Mouse (Mus musculus) testis, adult 2 months (tissue): ENCODE measurements around the gene Slc44a1. TPM values are rescaled to one million over a fixed set of nuclear protein-coding genes. Genes with fewer than 3 reads are reported as not detected.

ENCODE experiments used
- H3K27ac ChIP-seq: fragments of 200-500 bp; 2 replicates; pipeline ENCODE4 v1.5.1; 2012; ENCODE audit warnings: low read depth, low read length; ENCODE audit not compliant: control insufficient read depth, insufficient read depth
- H3K27me3 ChIP-seq: fragments of 200-500 bp; 2 replicates; pipeline ENCODE4 v1.6.1; 2012; ENCODE audit warnings: mild to moderate bottlenecking, low read length, moderate library complexity; ENCODE audit not compliant: control insufficient read depth, insufficient read depth
- H3K36me3 ChIP-seq: fragments of 200-500 bp; 2 replicates; pipeline ENCODE4 v1.6.1; 2012; ENCODE audit warnings: mild to moderate bottlenecking, low read length; ENCODE audit not compliant: control insufficient read depth, insufficient read depth
- H3K4me1 ChIP-seq: fragments of 200-500 bp; 2 replicates; pipeline ENCODE4 v1.6.1; 2012; ENCODE audit warnings: low read length; ENCODE audit not compliant: control insufficient read depth, insufficient read depth
- H3K4me3 ChIP-seq: fragments of 200-500 bp; 2 replicates; pipeline ENCODE4 v1.5.1; 2012; ENCODE audit warnings: low read depth, mild to moderate bottlenecking, low read length, moderate library complexity, mixed read lengths; ENCODE audit not compliant: control insufficient read depth
- CTCF ChIP-seq: fragments of 200-500 bp; IDR thresholded peaks from 2 replicates; pipeline ENCODE4 v1.5.1; 2012; ENCODE audit warnings: low read depth, mild to moderate bottlenecking, inconsistent platforms, low read length, moderate library complexity; ENCODE audit not compliant: control insufficient read depth, insufficient read depth, insufficient replicate concordance
- POLR2A ChIP-seq: fragments of 200-500 bp; IDR thresholded peaks from 2 replicates; pipeline ENCODE4 v1.6.1; 2012; ENCODE audit warnings: low read depth, mild to moderate bottlenecking, inconsistent platforms, low read length, moderate library complexity; ENCODE audit not compliant: control insufficient read depth
- polyA plus RNA-seq: library from polyadenylated mRNA; depleted of rRNA; stranded (reverse); fragments of >200 nt; gene quantifications from 2 replicates; pipeline ENCODE4 v1.2.3, GENCODE M21; 2012; rRNA removed

Slc44a1 gene
- polyA plus RNA-seq, result 3.1 and 3.3 TPM in 2 replicates

GRCm38 (mm10) chr4:53440010-53440815 is at the start of gene Slc44a1:
Gene Slc44a1, plus strand, starts transcription at chr4:53440413.
- Histone ChIP-seq H3K36me3 (no peaks in the 10 kb centered on the region), H3K4me1 (peaks cover 3% of the 10 kb centered on the region), H3K4me3 (peak within 1 kb of the TSS; percentile 91), H3K27me3 (0 out of 2 replicates have a peak, but pooled peaks cover 2% of the 10 kb centered on the region), H3K27ac (peak within 1 kb of the TSS; percentile 82)
- TF ChIP-seq CTCF (no peak), POLR2A (peak; percentile 52)

DNA sequence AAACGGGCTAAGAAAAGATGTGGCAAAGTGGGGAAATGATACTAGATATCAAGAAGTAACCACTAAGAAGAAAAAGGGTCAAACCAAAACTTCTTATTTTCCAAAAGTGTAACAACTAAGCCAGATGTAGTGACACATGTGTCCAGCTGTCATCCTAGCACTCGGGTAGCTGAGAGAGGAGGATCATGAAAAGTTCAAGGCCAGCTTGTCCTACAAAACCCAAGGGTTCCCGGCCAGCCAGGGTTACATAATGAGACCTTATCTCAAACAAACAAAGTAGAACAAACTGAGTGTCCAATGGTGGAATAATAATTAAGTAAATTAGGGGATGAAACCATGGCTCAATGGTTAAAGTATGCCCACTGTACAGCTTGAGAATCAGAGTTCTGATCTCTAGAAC is 45.2 kb upstream of the Slc44a1 start:
- Histone ChIP-seq H3K36me3 (no peaks in the 10 kb centered on the region), H3K27me3 (no peaks in the 10 kb centered on the region), H3K4me3 (no peak overlapping the region), H3K4me1 (peaks cover 7% of the 10 kb centered on the region), H3K27ac (no peak overlapping the region)
- no peak for TF ChIP-seq CTCF
- TF ChIP-seq POLR2A, result no peak

- Histone ChIP-seq H3K27ac (no peak overlapping the region), H3K36me3 (no peaks in the 10 kb centered on the region), H3K4me1 (peaks cover 7% of the 10 kb centered on the region), H3K27me3 (no peaks in the 10 kb centered on the region), H3K4me3 (no peak overlapping the region)
- TF ChIP-seq CTCF (no peak), POLR2A (no peak)
These were observed 43.5 kb upstream of the Slc44a1 start for GRCm38 (mm10) chr4:53396623-53397192.

DNA sequence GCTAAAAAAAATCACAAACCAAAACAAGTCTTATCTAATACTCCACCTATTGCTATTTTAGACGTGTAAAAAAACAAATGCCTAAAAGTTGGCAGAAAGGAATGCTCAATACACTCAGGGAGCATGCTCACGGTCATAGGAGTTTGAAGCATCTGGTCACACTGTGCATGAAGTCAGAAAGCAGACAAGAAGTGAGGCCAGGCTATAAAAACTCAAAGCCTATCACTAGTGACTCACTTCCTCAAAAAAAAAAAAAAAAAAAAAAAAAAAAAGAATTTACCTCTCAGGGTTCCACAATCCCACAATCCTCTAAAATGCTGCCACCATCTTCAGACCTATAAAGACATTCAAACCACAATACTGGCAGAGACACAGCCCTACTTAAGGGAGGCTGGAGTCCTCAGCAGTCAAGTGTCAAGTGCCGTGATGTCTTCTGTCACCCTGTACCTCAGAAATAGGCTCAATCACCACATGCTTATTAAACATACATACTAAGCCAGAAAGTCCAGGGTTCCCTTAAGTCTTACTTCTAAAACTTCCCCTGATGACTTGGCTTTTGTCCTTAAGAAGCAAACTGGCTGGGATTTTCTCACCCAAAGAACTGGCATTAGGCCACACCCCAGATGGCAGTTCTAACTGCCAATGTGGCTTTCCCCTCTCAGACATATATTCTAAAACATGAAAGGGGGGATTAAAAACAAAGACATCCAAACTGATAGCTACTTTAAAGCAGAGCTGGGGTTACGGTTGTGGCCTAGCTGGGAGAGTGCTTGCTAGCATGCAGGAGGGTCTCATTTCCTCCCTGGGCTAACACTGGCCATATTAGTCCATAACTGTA is 42.7 kb upstream of the Slc44a1 start:
- Histone ChIP-seq H3K36me3 (no peaks in the 10 kb centered on the region), H3K4me3 (no peak overlapping the region), H3K4me1 (peaks cover 7% of the 10 kb centered on the region), H3K27me3 (no peaks in the 10 kb centered on the region), H3K27ac (peak overlapping the region; percentile 57; the same call in 1 of the 2 replicates)
- no peak for TF ChIP-seq POLR2A

- H3K27me3 ChIP-seq, result no peaks in the 10 kb centered on the region
- H3K36me3 ChIP-seq, result no peaks in the 10 kb centered on the region
- no peak overlapping the region for H3K4me3 ChIP-seq
- H3K4me1 ChIP-seq, result peaks cover 7% of the 10 kb centered on the region
- TF ChIP-seq CTCF (no peak), POLR2A (no peak)
- no peak overlapping the region for H3K27ac ChIP-seq
These were observed 41.7 kb upstream of the Slc44a1 start for GRCm38 (mm10) chr4:53398561-53398960.

GRCm38 (mm10) chr4:53399428-53399827 is 40.8 kb upstream of the Slc44a1 start:
- no peak overlapping the region for H3K27ac ChIP-seq
- H3K27me3 ChIP-seq, result no peaks in the 10 kb centered on the region
- H3K4me3 ChIP-seq, result no peak overlapping the region
- peaks cover 7% of the 10 kb centered on the region for H3K4me1 ChIP-seq
- no peaks in the 10 kb centered on the region for H3K36me3 ChIP-seq
- TF ChIP-seq CTCF (no peak), POLR2A (no peak)

DNA sequence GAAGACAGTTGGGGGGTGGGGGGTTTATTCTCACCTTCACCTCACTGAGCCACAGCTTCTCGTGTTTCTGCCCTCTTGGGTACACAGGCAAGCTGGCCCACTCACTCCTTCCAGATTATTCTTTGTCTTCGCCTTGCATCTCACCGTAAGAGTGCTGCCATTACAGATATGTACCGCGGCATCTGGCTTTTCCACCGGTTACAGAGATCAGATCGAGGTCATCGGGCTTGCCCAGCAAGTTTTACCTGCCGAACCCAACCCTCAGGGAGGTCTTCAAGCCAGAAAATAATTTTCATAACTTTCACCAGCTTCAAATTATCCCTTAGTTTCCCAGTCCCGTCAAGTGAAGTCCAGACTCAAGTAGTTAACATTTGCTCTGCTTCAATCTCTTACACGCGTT is 36.8 kb upstream of the Slc44a1 start:
- TF ChIP-seq CTCF (no peak), POLR2A (no peak)
- no peaks in the 10 kb centered on the region for H3K27me3 ChIP-seq
- no peak overlapping the region for H3K27ac ChIP-seq
- H3K36me3 ChIP-seq, result no peaks in the 10 kb centered on the region
- peaks cover under 1% of the 10 kb centered on the region for H3K4me1 ChIP-seq
- H3K4me3 ChIP-seq, result no peak overlapping the region
